Mouse (Mus musculus) stomach, postnatal 0 days (tissue): ENCODE data around the gene Fhit. TPM values are rescaled to one million over a fixed set of nuclear protein-coding genes. Genes with fewer than 3 reads are reported as not detected.

Source experiments
- ATAC-seq: fragments of 200-750 bp; cut with Nextera tagmentation; 2 replicates; pipeline ENCODE4 v1.8.0; 2017; ENCODE audit not compliant: low FRiP score, low TSS enrichment
- DNase-seq: peaks from one replicate; pipeline ENCODE4 v3.0.0-alpha.2; 2016; ENCODE audit warnings: low spot score
- H3K27ac ChIP-seq: fragments of 300-500 bp; sonication (generic); replicated peaks from 2 replicates; pipeline ENCODE4 v1.5.1; 2014; ENCODE audit warnings: mild to moderate bottlenecking, control low read depth
- H3K27me3 ChIP-seq: fragments of 300-500 bp; sonication (generic); 2 replicates; pipeline ENCODE4 v1.6.1; 2014; ENCODE audit warnings: low read length; ENCODE audit not compliant: control insufficient read depth, insufficient read depth
- H3K36me3 ChIP-seq: fragments of 300-500 bp; sonication (generic); 2 replicates; pipeline ENCODE4 v1.6.1; 2014; ENCODE audit warnings: low read length, mixed read lengths; ENCODE audit not compliant: control insufficient read depth, insufficient read depth
- H3K4me1 ChIP-seq: fragments of 300-500 bp; sonication (generic); replicated peaks from 2 replicates; pipeline ENCODE4 v1.6.1; 2014; ENCODE audit warnings: antibody characterized with exemption; ENCODE audit not compliant: control insufficient read depth, insufficient read depth
- H3K4me2 ChIP-seq: fragments of 300-500 bp; sonication (generic); replicated peaks from 2 replicates; pipeline ENCODE4 v1.6.1; 2014; ENCODE audit warnings: low read depth, mild to moderate bottlenecking, control low read depth, moderate library complexity
- H3K4me3 ChIP-seq: fragments of 300-500 bp; sonication (generic); 2 replicates; pipeline ENCODE4 v1.5.1; 2014; ENCODE audit warnings: low read depth, low read length, control low read depth
- H3K9ac ChIP-seq: fragments of 300-500 bp; sonication (generic); 2 replicates; pipeline ENCODE4 v1.6.1; 2014; ENCODE audit warnings: mild to moderate bottlenecking, low read length, control low read depth, mixed read lengths
- H3K9me3 ChIP-seq: fragments of 300-500 bp; sonication (generic); 2 replicates; pipeline ENCODE4 v1.6.1; 2016; ENCODE audit warnings: low read length; ENCODE audit not compliant: control insufficient read depth
- CTCF ChIP-seq: IDR thresholded peaks from 2 replicates; pipeline ENCODE4 v1.5.1; 2016; ENCODE audit warnings: antibody characterized with exemption, low read depth, mild to moderate bottlenecking, moderate library complexity
- EP300 ChIP-seq: optimal IDR thresholded peaks from 2 replicates; pipeline ENCODE3; 2016; ENCODE audit warnings: antibody characterized with exemption
- WGBS: fragments of 180-500 bp; shearing (Covaris S2); extraction: QIAGEN DNeasy Blood & Tissue Kit; methylation state at CpG from one replicate; pipeline ENCODE4 v1.1.7; 2014; 5-methylcytosine and 5-hydroxymethylcytosine counted together
- polyA plus RNA-seq: library from polyadenylated mRNA; unstranded; fragments of >200 nt; fragmentation: Nextera tagmentation; extraction: Ambion mirVana; gene quantifications from 2 replicates; pipeline ENCODE4 v1.2.1, GENCODE M21; 2015

Fhit gene
- polyA plus RNA-seq, 1 experiment from 2014 or later: 12.2 TPM

- Histone ChIP-seq H3K4me3 (no peak overlapping the region), H3K9me3 (no peaks in the 10 kb centered on the region), H3K36me3 (no peaks in the 10 kb centered on the region), H3K4me2 (no peak overlapping the region), H3K4me1 (no peaks in the 10 kb centered on the region), H3K27ac (no peak overlapping the region), H3K9ac (no peak overlapping the region), H3K27me3 (no peaks in the 10 kb centered on the region)
- DNase-seq (no peak), ATAC-seq (no peak)
- 32% methylated on average over 1 of the region's 1 CpGs for WGBS
- TF ChIP-seq EP300 (no peak), CTCF (no peak)
Measured at GRCm38 (mm10) chr14:10882759-10883158, 279.1 kb downstream of the Fhit start.

DNA sequence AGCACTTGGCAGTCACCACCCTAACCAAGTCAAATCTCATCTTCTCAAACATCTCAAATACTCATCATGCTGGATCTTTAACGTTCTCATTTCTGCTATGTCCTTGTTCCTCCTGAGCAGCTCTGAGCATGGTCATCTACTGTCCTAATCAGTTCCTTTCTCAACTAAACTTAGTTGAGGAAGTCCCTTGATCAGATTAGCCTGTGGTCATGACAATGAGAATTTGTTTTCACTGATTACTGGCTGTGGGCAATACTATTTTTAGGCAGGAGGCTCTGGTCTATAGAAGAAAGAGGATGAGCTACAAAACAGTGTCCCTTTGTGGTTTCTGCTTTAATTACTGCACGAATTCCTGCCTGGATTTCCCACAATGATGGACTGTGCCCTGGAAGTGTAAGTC lies 281.1 kb downstream of the Fhit start:
- WGBS: 73% methylated on average over 2 of the region's 2 CpGs
- DNase-seq (no peak), ATAC-seq (no peak)
- Histone ChIP-seq H3K4me2 (no peak overlapping the region), H3K9me3 (no peaks in the 10 kb centered on the region), H3K4me3 (no peak overlapping the region), H3K9ac (no peak overlapping the region), H3K36me3 (no peaks in the 10 kb centered on the region), H3K27ac (no peak overlapping the region), H3K27me3 (no peaks in the 10 kb centered on the region), H3K4me1 (no peaks in the 10 kb centered on the region)
- TF ChIP-seq EP300: no peak
- TF ChIP-seq CTCF: no peak

DNA sequence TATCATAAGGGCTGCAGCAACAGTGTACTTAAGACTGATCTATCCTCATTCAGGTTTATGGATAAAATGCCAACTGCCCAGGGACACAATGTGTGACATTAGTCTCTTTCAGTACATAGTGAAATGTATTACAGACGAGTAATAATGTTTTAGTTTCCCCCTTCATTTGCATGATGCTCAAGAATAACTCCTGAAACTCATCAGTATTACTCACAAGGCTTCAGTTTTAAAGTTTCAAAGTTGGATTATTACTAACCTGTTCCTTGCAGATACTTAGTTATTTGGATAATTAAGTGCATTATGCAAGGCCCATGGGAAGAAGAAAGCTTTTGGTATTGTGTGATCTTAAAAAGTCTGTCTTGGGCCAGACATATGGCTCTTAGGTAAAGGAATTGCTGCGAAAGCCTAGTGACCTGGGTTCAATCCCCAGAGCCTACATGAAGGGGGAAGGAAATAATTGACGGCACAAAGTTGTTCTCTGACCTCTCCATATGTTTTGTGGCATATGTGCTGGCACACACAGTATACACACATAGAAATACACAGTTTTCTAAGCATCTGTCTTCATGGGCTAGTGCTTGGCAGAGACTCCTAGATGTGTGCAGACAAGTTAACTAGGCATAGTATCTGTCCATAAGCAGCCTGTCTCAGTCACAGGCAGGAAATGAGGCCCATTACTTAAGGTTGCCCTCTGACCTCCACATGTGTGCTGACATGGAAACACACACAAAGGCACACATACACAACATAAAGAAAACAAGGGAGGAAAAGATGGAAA lies 287.1 kb downstream of the Fhit start:
- no peak overlapping the region for H3K4me3 ChIP-seq
- 73% methylated on average over 3 of the region's 3 CpGs for WGBS
- no peak overlapping the region for H3K4me2 ChIP-seq
- TF ChIP-seq EP300 (no peak), CTCF (no peak)
- no peaks in the 10 kb centered on the region for H3K36me3 ChIP-seq
- H3K9me3 ChIP-seq: no peaks in the 10 kb centered on the region
- ATAC-seq (no peak), DNase-seq (no peak)
- H3K9ac ChIP-seq: no peak overlapping the region
- no peaks in the 10 kb centered on the region for H3K4me1 ChIP-seq
- no peak overlapping the region for H3K27ac ChIP-seq
- no peaks in the 10 kb centered on the region for H3K27me3 ChIP-seq

DNA sequence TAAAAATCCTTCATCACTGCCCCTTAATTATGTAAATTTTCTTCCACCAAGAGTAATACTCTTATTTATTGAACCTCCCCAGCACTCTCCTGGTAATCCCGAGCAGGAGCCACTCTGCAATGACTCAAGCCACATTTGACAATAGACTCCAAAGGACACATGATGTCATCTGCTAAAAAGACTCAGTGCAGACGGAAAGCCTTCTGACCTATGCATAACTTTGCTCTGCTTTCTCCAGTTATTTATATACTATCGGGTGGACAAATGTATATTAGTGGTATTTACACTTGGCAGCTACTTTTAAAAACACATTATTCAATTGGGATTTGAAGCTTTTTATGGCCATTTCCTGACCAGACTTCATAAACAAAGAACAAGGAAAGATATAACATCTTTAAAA lies 304.2 kb downstream of the Fhit start:
- Histone ChIP-seq H3K4me1 (no peaks in the 10 kb centered on the region), H3K9me3 (no peaks in the 10 kb centered on the region), H3K9ac (no peak overlapping the region), H3K27ac (no peak overlapping the region), H3K4me3 (no peak overlapping the region), H3K27me3 (no peaks in the 10 kb centered on the region), H3K36me3 (no peaks in the 10 kb centered on the region), H3K4me2 (no peak overlapping the region)
- no peak for ATAC-seq
- no peak for DNase-seq
- 24% methylated on average over 3 of the region's 3 CpGs for WGBS
- no peak for TF ChIP-seq EP300
- TF ChIP-seq CTCF: no peak

GRCm38 (mm10) chr14:10851936-10852335 lies 309.9 kb downstream of the Fhit start:
- Histone ChIP-seq H3K27ac (no peak overlapping the region), H3K9me3 (no peaks in the 10 kb centered on the region), H3K4me1 (no peaks in the 10 kb centered on the region), H3K36me3 (no peaks in the 10 kb centered on the region), H3K9ac (no peak overlapping the region), H3K27me3 (no peaks in the 10 kb centered on the region), H3K4me3 (no peak overlapping the region), H3K4me2 (no peak overlapping the region)
- ATAC-seq: no peak
- no peak for TF ChIP-seq CTCF
- TF ChIP-seq EP300: no peak
- DNase-seq: no peak
- 44% methylated on average over 1 of the region's 1 CpGs for WGBS

DNA sequence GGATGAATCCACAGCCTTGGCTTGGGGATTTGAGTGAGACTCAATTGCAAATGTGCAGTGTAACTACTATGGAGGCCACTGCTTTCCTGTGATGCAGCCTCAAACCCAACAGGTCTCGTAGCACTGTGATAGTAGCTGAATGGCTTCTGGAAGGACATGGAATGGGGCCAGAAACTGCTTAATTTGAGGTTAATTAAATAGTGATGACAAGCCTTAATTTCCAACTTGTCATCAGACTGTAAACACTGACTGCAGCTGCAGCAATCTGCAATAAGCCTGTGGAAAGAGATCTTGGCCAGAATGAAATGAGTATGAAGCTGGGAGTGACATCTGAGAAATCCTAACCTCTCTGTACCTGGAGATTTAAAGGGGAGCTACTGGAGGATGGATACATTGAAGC lies 325.8 kb downstream of the Fhit start:
- no peak for ATAC-seq
- H3K4me1 ChIP-seq: no peaks in the 10 kb centered on the region
- no peak overlapping the region for H3K9ac ChIP-seq
- no peak overlapping the region for H3K4me2 ChIP-seq
- DNase-seq: no peak
- H3K27ac ChIP-seq: no peak overlapping the region
- no peak for TF ChIP-seq EP300
- no peak for TF ChIP-seq CTCF
- WGBS: 65% methylated on average over 1 of the region's 1 CpGs
- no peaks in the 10 kb centered on the region for H3K27me3 ChIP-seq
- H3K36me3 ChIP-seq: no peaks in the 10 kb centered on the region
- H3K4me3 ChIP-seq: no peak overlapping the region
- H3K9me3 ChIP-seq: no peaks in the 10 kb centered on the region
